Mouse (Mus musculus) heart, postnatal 0 days (tissue): ENCODE measurements around the gene Cic. TPM values are rescaled to one million over a fixed set of nuclear protein-coding genes. Genes with fewer than 3 reads are reported as not detected.

ENCODE experiments used
- ATAC-seq: fragments of 200-750 bp; cut with Nextera tagmentation; 2 replicates; pipeline ENCODE4 v1.8.0; 2017; ENCODE audit warnings: low read depth, moderate number of reproducible peaks, moderate library complexity; ENCODE audit not compliant: insufficient read depth
- DNase-seq: peaks from one replicate; pipeline ENCODE4 v3.0.0-alpha.2; 2016; ENCODE audit warnings: low spot score
- H3K27ac ChIP-seq: fragments of 300-500 bp; sonication (generic); 2 replicates; pipeline ENCODE4 v1.5.1; 2014; ENCODE audit warnings: low read depth, mild to moderate bottlenecking
- H3K27me3 ChIP-seq: fragments of 300-500 bp; sonication (generic); 2 replicates; pipeline ENCODE4 v1.6.1; 2014; ENCODE audit warnings: low read length, mixed read lengths; ENCODE audit not compliant: control insufficient read depth, insufficient read depth
- H3K36me3 ChIP-seq: fragments of 300-500 bp; sonication (generic); replicated peaks from 2 replicates; pipeline ENCODE4 v1.6.1; 2014; ENCODE audit warnings: low read length, mixed read lengths; ENCODE audit not compliant: control insufficient read depth, insufficient read depth
- H3K4me1 ChIP-seq: fragments of 300-500 bp; sonication (generic); 2 replicates; pipeline ENCODE4 v1.6.1; 2014; ENCODE audit warnings: antibody characterized with exemption; ENCODE audit not compliant: control insufficient read depth, insufficient read depth
- H3K4me2 ChIP-seq: fragments of 300-500 bp; sonication (generic); 2 replicates; pipeline ENCODE4 v1.6.1; 2014; ENCODE audit warnings: low read depth, mild to moderate bottlenecking, low read length, moderate library complexity
- H3K4me3 ChIP-seq: fragments of 300-500 bp; sonication (generic); 2 replicates; pipeline ENCODE4 v1.5.1; 2014; ENCODE audit warnings: low read depth, low read length
- H3K9ac ChIP-seq: fragments of 300-500 bp; sonication (generic); replicated peaks from 2 replicates; pipeline ENCODE4 v1.6.1; 2014; ENCODE audit warnings: low read depth, low read length, mixed read lengths
- H3K9me3 ChIP-seq: fragments of 300-500 bp; sonication (generic); replicated peaks from 2 replicates; pipeline ENCODE4 v1.6.1; 2016; ENCODE audit warnings: low read length; ENCODE audit not compliant: control insufficient read depth
- CTCF ChIP-seq: IDR thresholded peaks from 2 replicates; pipeline ENCODE4 v1.5.1; 2016; ENCODE audit warnings: antibody characterized with exemption, control low read depth, low read depth
- EP300 ChIP-seq: IDR thresholded peaks from 2 replicates; pipeline ENCODE4 v1.6.1; 2016; ENCODE audit warnings: antibody characterized with exemption, low read depth
- WGBS: fragments of 180-500 bp; shearing (Covaris S2); extraction: QIAGEN DNeasy Blood & Tissue Kit; methylation state at CpG from one replicate; pipeline ENCODE4 v1.1.7; 2014; 5-methylcytosine and 5-hydroxymethylcytosine counted together
- polyA plus RNA-seq: library from polyadenylated mRNA; unstranded; fragments of >200 nt; fragmentation: Nextera tagmentation; extraction: Ambion mirVana; gene quantifications from 2 replicates; pipeline ENCODE4 v1.2.1, GENCODE M21; 2015
- total RNA-seq: library from RNA; depleted of rRNA; stranded (reverse); fragments of >200 nt; gene quantifications from 2 replicates; pipeline ENCODE4 v1.2.3, GENCODE M21; 2014; ENCODE audit warnings: low replicate concordance

Cic gene
- total and polyA plus RNA-seq, 2 experiments from 2014 or later = 16.9 to 63.0 TPM

DNA sequence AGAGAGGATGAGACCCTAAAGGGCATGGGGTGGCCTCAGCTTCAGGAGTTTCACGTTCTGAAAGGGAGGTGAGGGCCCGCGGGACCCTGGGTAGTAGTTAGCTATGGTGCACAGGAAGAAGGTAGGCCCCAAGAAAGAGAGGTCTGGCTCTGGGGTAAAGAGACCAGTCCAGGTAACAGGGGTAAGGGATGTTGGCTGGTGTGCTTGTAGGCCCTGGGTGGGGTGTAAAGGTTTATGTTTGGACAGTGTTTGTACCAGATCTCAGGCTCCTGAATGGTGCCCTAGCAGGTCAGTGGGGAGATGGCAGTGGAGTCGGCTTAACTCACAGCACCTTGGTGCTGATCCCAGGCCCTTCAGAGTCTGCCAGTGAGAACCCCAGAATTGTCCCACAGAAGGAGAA, 1.5 kb downstream of the Cic start:
- H3K9me3 ChIP-seq = no peaks in the 10 kb centered on the region
- peak overlapping the region; percentile 86 for H3K9ac ChIP-seq
- DNase-seq = no peak
- H3K27ac ChIP-seq = peak overlapping the region; percentile 81
- WGBS = 17% methylated on average over 4 of the region's 4 CpGs
- ATAC-seq = no peak
- H3K36me3 ChIP-seq = peaks cover 25% of the 10 kb centered on the region
- no peak for TF ChIP-seq CTCF
- TF ChIP-seq EP300 = no peak
- peak overlapping the region; percentile 86 for H3K4me2 ChIP-seq
- no peaks in the 10 kb centered on the region for H3K27me3 ChIP-seq
- H3K4me1 ChIP-seq = peaks cover 28% of the 10 kb centered on the region
- H3K4me3 ChIP-seq = peak overlapping the region; percentile 80

DNA sequence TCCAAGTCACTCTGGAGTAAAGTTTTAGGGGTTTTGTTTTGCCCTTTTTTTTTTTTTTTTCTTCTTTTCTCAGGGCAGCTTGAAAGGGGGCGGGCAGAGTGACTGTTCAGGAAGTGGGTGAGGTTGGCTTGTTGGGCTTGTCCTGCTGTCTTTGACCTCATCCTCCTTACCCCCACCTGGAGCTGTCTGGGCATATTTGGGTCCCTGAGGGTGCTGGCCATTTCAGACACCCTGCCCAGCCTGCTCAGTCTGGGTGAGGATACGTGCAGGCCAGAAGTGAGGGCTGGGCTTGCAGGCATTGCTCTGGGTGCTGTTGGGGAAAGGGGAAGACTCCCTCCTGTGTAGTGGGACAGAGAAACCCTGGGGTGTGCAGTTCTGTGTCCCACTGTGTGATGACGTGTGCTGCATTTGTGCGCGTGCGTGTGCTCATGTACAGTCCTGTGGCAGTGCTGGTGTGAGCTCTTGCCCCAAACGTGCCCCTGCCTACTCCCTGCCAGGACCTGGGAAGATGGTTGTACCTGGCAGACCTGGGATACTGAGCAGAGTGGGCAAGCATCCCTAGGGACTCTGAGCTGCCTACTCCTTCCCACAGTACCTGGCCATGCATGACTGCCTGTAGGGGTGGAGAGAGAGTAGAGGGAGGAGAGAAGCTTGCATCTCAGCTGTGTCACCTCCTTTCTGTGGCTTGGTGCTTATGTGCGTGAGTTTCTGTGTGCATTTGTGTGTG, 2.2 kb downstream of the Cic start:
- Histone ChIP-seq H3K27me3 (no peaks in the 10 kb centered on the region), H3K36me3 (peaks cover 25% of the 10 kb centered on the region), H3K4me1 (peaks cover 28% of the 10 kb centered on the region), H3K9ac (peak overlapping the region; percentile 86), H3K4me3 (peak overlapping the region; percentile 80; the same call in 1 of the 2 replicates), H3K4me2 (peak overlapping the region; percentile 86), H3K27ac (peak overlapping the region; percentile 81), H3K9me3 (no peaks in the 10 kb centered on the region)
- DNase-seq (no peak), ATAC-seq (no peak)
- TF ChIP-seq EP300 = no peak
- no peak for TF ChIP-seq CTCF
- 76% methylated on average over 8 of the region's 8 CpGs for WGBS

DNA sequence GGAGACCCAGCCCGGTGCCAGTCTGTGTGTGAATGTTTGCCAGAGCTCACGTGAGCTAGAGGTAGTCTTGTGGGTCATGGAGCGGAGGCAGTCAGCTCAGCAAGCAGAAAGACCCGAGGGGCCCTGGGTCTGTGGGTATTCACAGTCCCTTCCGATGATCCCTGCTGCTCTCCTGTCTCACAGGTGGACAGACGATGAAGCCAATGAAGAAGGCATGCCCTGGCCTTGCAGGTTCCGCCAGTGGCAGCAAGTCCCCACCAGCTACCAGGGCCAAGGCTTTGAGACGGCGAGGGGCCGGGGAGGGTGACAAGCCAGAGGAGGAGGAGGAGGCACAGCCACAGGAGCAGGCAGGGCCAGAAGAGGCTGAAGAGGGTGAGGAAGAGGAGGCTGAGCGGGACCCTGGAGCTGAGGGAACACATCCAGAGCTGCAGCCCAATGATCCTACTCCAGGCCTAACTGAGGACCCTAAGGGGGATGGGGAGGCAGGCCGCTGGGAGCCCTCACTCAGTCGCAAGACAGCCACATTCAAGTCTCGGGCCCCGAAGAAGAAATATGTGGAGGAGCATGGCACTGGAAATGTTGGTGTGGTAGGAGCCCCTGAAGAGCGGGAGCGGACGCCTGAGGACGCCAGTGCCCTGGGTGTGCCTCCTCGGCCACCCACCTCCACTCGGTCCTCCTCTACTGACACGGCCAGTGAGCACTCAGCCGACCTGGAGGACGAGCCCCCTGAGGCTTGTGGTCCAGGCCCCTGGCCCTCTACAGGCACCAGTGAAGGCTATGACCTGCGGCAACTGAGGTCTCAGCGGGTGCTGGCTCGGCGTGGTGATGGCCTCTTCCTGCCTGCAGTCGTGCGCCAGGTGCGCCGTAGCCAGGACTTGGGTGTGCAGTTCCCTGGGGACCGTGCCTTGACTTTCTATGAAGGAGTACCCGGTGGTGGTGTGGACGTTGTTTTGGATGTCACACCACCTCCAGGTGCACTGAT, 3.4 kb downstream of the Cic start:
- Histone ChIP-seq H3K4me2 (no peak overlapping the region), H3K4me3 (no peak overlapping the region), H3K4me1 (peaks cover 38% of the 10 kb centered on the region), H3K27ac (no peak overlapping the region), H3K36me3 (peaks cover 25% of the 10 kb centered on the region), H3K27me3 (no peaks in the 10 kb centered on the region), H3K9ac (no peak overlapping the region), H3K9me3 (no peaks in the 10 kb centered on the region)
- ATAC-seq (no peak), DNase-seq (no peak)
- 89% methylated on average over 35 of the region's 35 CpGs for WGBS
- no peak for TF ChIP-seq CTCF

DNA sequence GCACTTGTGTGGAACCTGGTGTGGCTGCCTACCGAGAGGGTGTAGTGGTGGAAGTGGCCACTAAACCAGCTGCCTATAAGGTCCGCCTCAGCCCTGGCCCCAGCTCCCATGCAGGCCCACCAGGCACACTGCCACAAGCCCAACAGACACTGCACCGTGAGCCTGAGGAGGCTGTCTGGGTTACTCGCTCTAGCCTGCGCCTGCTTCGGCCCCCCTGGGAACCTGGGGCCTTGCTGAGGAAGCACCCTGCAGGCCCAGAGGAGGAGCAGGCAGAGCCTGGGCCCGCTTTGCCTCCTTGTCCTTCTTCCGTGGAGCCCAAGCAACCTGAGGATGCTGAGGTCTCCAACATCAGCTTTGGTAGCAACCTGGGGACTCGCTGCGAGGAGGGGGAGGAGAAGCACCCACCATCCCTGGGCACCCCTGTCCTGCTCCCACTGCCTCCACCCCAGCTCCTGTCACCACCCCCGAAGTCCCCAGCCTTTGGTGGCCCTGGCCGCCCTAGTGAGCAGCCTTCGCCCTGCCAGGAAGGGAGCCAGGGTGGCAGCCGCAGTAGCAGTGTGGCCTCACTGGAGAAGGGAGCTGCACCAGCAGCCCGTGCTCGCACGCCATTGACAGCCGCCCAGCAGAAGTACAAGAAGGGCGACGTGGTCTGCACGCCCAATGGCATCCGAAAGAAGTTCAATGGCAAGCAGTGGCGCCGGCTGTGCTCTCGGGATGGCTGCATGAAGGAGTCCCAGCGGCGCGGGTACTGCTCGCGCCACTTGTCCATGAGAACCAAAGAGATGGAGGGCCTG, 4.3 kb downstream of the Cic start:
- Histone ChIP-seq H3K27ac (no peak overlapping the region), H3K4me2 (no peak overlapping the region), H3K27me3 (no peaks in the 10 kb centered on the region), H3K4me3 (no peak overlapping the region), H3K36me3 (peaks cover 25% of the 10 kb centered on the region), H3K9ac (no peak overlapping the region), H3K9me3 (no peaks in the 10 kb centered on the region), H3K4me1 (peaks cover 39% of the 10 kb centered on the region)
- 85% methylated on average over 29 of the region's 30 CpGs for WGBS
- TF ChIP-seq CTCF (no peak), EP300 (no peak)
- DNase-seq (no peak), ATAC-seq (no peak)

- 81% methylated on average over 38 of the region's 38 CpGs for WGBS
- no peak for TF ChIP-seq CTCF
- TF ChIP-seq EP300 = no peak
- ATAC-seq (no peak), DNase-seq (no peak)
- H3K9me3 ChIP-seq = no peaks in the 10 kb centered on the region
- no peak overlapping the region for H3K27ac ChIP-seq
- H3K4me3 ChIP-seq = no peak overlapping the region
- H3K4me2 ChIP-seq = no peak overlapping the region
- peaks cover 40% of the 10 kb centered on the region for H3K4me1 ChIP-seq
- peaks cover 25% of the 10 kb centered on the region for H3K36me3 ChIP-seq
- H3K27me3 ChIP-seq = no peaks in the 10 kb centered on the region
- no peak overlapping the region for H3K9ac ChIP-seq
These were observed 5.1 kb downstream of the Cic start for GRCm38 (mm10) chr7:25272445-25273258.
